Mouse (Mus musculus) ovary, postnatal 14 days (tissue): ENCODE measurements around the gene Ptcd2.
A peak's percentile ranks its signal among the peaks of the same experiment; 100 is the strongest.
"Not testable (repeated sequence)": the region's sequence is repeated elsewhere in the genome, so short reads cannot be mapped to it uniquely, and the experiment has no call there.

Experiments
- DNase-seq: peaks from one replicate; pipeline ENCODE4 v3.0.0; 2022; ENCODE audit warnings: low spot score

Ptcd2 gene

GRCm38 (mm10) chr13:99355861-99356260 lies 11.4 kb upstream of the Ptcd2 start:
- no peak for DNase-seq

DNA sequence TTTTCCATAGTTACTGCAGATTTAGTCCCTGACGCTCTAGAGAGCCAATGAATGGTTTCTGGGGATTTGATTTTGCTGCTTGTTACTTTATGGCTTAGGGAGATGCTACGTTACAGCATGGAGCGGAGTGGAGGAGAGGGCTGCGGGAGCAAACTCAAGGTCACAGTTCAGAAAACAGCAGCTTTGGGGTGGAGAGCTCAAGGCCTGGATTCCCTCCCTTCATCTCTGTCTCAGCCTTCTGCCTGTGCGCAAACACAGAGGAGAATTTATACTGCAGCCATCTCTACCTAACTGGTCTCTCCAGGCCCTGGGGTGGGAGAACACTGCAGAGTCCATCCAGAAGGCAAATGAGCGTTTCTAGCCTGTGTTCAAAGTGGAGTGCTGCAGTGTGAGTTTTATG lies 10.6 kb upstream of the Ptcd2 start:
- DNase-seq = no peak

DNA sequence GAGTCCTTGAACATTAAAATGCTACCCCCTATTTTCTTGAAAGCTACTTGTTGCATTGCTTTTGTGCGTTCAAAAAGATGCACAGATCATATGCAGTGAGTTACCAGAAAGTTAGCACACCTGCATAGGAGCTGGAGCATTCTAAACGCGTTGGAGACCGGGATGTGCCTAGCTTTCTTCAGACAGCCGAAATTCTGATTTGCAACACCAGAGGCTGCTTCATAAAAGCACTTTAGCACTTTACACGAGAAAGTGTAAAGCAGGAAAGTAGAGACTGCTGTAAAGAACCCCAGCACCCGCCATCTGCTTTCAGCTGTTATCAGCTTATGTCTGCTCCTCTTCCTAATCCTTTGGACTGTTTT lies 9.0 kb upstream of the Ptcd2 start:
- no peak for DNase-seq

- DNase-seq = peak; percentile 89
These were observed 8.4 kb upstream of the Ptcd2 start for GRCm38 (mm10) chr13:99352758-99353489.

DNA sequence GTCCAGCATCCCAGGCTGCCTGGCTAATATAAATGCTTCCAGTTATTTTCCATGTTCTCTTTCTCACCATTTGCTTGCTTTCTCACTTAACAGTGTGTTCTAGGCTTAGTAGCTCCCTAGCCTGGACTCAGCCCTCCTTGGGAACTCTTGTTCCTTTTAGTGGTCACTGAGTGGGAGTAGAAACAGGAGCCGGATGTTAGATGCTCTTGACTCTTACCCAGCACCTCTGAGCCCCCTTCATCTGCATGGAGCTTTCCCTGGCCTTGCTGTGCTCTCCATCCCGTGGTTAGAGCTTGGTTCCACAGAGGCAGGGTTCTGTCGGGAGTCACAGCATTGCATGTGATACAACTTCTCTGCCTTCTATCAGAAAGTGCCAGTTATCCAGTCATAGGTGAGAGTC lies 7.1 kb upstream of the Ptcd2 start:
- no peak for DNase-seq

- no peak for DNase-seq
These were observed 6.7 kb upstream of the Ptcd2 start for GRCm38 (mm10) chr13:99351186-99351585.

DNA sequence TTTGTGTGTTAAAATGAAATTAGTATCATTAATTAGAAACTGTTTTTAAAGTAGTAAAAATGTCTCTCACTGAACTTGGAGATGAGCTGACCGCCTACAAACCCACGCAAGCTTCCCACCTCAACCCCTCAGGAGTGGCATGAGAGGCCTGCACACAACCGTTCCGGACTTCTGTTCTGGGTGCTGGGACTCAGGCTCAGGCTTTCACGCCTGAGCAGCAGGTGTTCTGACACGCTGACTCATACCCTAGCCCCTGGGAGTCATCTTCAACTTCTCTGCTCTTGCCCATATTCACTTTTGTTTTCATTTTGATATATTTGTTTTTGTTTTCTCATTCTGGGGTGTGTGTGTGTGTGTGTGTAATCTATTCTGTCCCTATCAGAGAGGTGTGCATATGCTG lies 5.5 kb upstream of the Ptcd2 start:
- DNase-seq = no peak

DNA sequence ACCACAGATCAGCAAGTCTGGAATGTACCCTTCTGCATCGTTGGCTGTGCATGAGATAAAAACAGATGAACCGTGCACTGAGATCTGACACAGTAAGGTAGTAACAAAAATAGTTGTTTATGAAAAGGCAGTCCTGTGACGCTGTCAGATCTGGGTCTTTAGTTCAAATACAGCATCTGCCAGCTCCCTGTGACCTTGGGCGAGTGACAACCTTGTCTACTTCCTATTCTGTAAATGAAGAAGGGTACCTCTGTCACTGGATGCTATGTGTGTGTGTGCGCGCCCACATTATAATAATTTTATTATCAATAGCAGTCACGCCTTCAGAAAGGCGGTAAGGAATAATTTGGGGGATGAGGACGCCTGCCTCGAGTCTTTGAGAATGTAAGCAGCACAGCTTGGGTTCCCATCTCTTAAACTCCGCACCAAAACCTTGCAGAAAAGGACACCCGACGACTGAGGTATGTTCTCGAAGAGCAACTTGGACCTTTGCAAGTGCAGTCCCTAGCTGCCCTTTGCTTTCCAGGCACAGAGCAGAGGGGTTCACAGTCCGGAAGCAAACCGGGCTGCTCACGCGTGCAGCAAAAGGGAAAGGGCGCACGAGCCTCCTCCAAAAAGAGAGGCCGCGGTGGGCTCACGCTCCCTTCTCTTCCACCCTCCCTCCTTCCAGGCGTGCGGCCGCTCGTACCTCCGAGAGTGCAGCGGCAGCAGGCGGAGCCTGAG lies 468 bp downstream of the Ptcd2 start:
- no peak for DNase-seq

- no peak for DNase-seq
These were observed 3.0 kb downstream of the Ptcd2 start for GRCm38 (mm10) chr13:99341504-99341903.

DNA sequence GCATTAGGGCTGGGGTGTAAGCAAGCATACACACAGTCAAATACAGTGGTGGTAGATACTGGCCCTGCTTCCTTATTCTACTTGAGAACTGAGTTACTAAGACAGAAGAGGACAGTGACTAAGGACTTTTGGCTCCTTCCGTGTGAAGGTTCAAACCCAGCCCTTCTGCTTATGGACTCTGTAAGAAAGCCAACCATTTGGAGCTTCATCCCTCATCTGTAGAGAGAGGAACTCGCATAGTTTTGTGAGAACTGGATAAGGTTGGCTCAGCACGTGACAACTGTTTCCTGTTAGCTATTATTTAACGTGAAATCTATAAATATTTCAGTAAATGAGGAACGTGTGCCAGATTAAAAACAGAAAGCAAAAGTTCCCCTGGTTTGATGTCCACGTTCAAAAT lies 7.0 kb downstream of the Ptcd2 start:
- DNase-seq = no peak

DNA sequence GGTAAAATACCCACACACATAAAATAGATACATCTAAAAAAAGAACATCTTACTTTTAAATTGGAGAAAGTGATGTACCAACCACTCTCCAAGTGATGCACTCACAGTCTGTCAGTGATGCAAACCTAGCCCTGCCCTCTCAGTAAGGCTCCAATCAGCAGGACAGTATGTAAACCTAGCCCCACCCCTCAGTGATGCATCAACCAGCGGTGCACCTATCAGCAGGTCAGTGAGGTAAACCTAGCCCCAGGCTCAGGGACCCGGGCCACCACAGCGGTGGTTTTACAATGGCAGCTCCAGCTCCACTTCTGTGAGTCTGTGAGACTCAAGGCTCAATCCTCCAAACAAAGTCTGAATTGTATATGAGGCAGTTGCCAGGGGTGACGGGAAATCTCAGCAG lies 13.2 kb downstream of the Ptcd2 start:
- no peak for DNase-seq

GRCm38 (mm10) chr13:99324337-99324685 lies 20.2 kb downstream of the Ptcd2 start:
- DNase-seq = not testable (repeated sequence)

DNA sequence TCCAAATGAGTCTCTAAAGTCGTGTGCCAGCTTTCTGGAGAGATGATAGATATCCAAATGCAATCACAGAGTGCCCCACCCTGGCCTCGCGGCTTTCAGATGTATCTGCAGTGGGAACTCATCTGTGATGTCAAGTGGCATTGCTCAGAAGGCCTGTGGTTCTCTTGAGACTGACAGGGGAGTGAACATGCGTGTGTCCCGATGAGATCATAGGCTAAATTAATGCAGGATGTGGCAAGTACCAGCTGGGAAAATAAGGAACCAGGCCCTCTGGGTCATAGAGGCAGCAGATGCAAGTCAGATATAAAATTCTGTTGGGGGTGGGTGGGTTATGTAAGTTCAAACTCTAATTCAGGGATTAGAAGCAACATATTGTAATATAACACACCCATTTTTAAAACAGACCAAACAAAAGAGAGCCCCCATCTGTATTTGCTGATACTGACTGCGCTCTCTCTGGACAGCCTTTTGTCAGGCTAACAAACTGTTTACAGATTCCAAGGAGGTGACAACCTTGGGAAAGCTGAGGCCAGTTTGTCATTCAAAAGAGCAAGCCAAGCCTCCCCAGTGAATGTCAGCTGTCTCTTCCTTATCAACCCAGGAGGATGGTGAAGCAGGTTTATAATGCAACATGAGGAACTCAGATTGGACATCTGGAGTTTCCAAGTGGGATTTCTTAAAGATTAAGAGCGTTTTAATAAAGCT lies 20.7 kb downstream of the Ptcd2 start:
- DNase-seq = no peak

GRCm38 (mm10) chr13:99322915-99323314 lies 21.6 kb downstream of the Ptcd2 start:
- not testable (repeated sequence) for DNase-seq

- no peak for DNase-seq
These were observed 24.1 kb downstream of the Ptcd2 start for GRCm38 (mm10) chr13:99320453-99320852.

GRCm38 (mm10) chr13:99317058-99317457 lies 27.4 kb downstream of the Ptcd2 start:
- peak; percentile 14 for DNase-seq

DNA sequence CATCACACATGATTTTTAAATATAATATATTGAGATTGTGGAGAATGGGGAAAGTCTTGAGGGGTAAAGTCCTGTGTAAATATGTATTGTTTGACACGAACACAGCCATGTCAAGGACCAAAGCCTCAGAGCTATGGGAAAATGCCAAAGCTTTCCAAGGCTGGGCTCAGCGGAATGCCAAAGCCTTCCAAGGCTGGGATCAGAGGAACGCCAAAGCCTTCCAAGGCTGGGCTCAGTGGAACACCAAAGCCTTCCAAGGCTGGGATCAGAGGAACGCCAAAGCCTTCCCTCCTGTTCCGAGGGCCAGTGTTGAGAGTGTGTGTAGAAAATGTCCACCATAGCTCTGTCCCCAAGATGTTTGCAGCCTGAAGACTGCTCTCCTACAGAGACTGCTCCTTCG lies 28.1 kb downstream of the Ptcd2 start:
- DNase-seq = no peak

DNA sequence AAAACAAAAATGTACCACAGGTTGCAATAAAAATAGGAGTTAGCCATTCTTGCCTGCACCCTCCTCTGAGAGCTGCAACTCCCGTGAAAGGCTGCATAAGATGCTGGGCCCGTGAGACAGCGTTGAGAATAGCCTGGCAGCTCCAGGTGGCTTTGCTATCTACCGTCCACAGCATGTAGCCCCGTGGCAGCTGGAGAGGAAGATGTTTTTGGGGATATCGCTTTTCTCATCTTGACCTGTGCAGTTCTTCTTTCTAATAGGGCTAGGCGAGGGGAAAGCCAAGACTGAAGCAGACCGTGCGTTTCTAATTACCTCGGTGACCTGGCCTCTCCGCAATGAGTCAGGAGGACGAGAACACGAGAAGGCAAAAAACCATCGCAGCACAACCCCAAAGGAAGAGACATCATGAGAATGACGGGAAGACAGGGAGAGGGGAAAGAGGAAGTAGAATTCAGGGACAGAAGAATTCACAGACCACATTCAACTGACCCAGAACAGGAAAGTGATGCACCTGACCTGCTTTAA lies 29.8 kb downstream of the Ptcd2 start:
- no peak for DNase-seq

GRCm38 (mm10) chr13:99314098-99314497 lies 30.4 kb downstream of the Ptcd2 start:
- no peak for DNase-seq

DNA sequence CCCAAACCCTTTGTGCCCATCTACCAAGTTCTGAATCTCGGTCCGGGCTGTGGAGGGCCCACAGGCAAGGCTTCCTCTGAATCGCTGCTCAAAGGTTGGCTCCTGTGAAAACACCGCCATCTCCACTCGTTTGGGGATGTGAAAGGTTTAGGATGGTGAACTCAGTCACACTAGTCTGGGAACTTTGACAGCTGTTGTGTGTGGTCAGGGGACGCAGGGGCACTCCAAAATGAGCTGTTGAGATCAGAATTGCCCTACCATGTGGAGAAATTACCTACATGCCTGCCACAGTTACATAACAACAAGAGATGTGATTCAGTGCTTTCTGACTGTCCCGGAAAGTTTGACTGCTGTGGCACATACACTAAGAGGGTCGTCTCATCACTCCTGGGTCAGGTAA lies 36.1 kb downstream of the Ptcd2 start:
- DNase-seq = no peak

DNA sequence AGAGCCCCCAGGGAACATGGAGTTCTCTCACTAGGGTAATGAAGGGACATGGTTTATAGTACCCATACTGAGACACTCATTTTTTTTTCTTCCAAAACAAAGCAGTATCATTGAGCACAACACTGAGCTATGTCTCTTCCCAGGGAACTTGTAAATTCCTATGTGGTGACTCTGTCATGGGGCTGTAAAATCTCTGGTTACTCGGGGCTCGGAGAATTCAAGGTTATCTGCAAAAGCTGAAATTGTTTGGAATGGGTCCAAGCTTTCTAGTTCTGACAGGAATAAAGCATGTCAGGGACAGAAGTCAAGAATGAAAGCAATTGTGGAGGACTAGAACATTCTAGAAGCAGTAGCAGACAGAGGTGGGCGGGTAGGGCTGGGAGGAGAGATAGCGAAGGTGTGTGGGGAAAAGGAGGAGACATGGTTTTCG lies 36.6 kb downstream of the Ptcd2 start:
- DNase-seq = no peak

DNA sequence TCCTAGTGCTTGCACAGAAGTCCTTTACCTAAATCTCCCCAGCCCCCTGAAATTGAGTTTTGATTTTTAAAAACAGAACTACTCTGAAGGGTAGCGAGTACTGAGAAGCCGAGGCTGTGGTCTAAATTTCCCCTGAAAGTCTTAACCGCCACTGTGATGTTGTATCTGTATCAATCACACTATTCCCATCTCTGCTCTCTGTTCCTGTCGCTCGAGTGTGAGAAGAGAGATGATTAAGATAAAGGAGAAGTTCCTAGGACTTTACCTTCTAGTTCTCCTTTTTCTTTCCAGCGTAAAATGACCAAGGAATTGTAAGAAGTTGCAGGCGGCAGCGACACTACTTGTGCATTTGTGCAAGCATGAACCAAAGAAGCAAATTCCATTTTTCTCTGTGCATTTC lies 38.3 kb downstream of the Ptcd2 start:
- no peak for DNase-seq

- DNase-seq = no peak
These were observed 39.3 kb downstream of the Ptcd2 start for GRCm38 (mm10) chr13:99305186-99305585.
